Comparison of ENCODE assay signal across 29 mouse cellular contexts in genomic region chr6:66986063-66986462, GRCm38 (mm10).
"Had no signal": no experiment of that assay in that cellular context is flagged by ENCODE, and none has a peak within 500 bp of the region (broad histone marks: within the 10 kb centered on the region; RNA-seq: fewer than 3 reads in every experiment).

No protein-coding gene starts in this region.

- H3K36me3 ChIP-seq: heart, embryonic 13.5 days; heart, embryonic 15.5 days; hindbrain, embryonic 10.5 days; hindbrain, embryonic 12.5 days; intestine, embryonic 15.5 days; kidney, embryonic 15.5 days; limb, embryonic 13.5 days; limb, embryonic 15.5 days; liver, embryonic 13.5 days; liver, embryonic 15.5 days had no signal

- ATAC-seq: hindbrain, embryonic 16.5 days; inflammation-experienced regulatory T-cells, adult 6 months; intestine, embryonic 15.5 days; intestine, postnatal 0 days had no signal

- H3K4me2 ChIP-seq: heart, embryonic 11.5 days; heart, embryonic 13.5 days; heart, embryonic 15.5 days; hindbrain, embryonic 12.5 days; hindbrain, embryonic 14.5 days; intestine, embryonic 15.5 days; kidney, embryonic 15.5 days; limb, embryonic 13.5 days; limb, embryonic 15.5 days; liver, embryonic 13.5 days; liver, embryonic 15.5 days had no signal

- DNase-seq: gastrocnemius, adult 2 months; gastrocnemius, postnatal 10 days; gastrocnemius, postnatal 25 days; heart, adult 2 months; heart, postnatal 14 days; heart, postnatal 4 days; kidney, adult 18-20 months; kidney, adult 8-10 months; kidney, postnatal 14 days; kidney, postnatal 36 days; layer of hippocampus, adult 9-11 months; layer of hippocampus, postnatal 36 days; left cerebral cortex, postnatal 4 days; liver, embryonic 13.5 days had no signal

- H3K4me1 ChIP-seq: hindbrain, embryonic 12.5 days had no signal

- H3K9ac ChIP-seq: heart, embryonic 13.5 days; heart, embryonic 15.5 days; hindbrain, embryonic 12.5 days; hindbrain, embryonic 14.5 days; intestine, embryonic 15.5 days; kidney, embryonic 15.5 days; limb, embryonic 13.5 days; limb, embryonic 15.5 days; liver, embryonic 13.5 days; liver, embryonic 15.5 days had no signal

- H3K4me3 ChIP-seq: gastrocnemius, adult 2 months; heart, adult 2 months; heart, embryonic 13.5 days; heart, embryonic 15.5 days; hindbrain, embryonic 10.5 days; hindbrain, embryonic 12.5 days; intestine, embryonic 15.5 days; kidney, embryonic 15.5 days; limb, embryonic 13.5 days; limb, embryonic 15.5 days; liver, embryonic 13.5 days; liver, embryonic 15.5 days had no signal

- H3K27me3 ChIP-seq: heart, embryonic 13.5 days; heart, embryonic 15.5 days; hindbrain, embryonic 12.5 days; intestine, embryonic 15.5 days; kidney, embryonic 15.5 days; limb, embryonic 13.5 days; limb, embryonic 15.5 days; liver, embryonic 13.5 days; liver, embryonic 15.5 days had no signal

- H3K9me3 ChIP-seq: heart, embryonic 13.5 days; heart, embryonic 15.5 days; hindbrain, embryonic 10.5 days; hindbrain, embryonic 12.5 days; intestine, embryonic 15.5 days; kidney, embryonic 15.5 days; limb, embryonic 13.5 days; limb, embryonic 15.5 days; liver, embryonic 13.5 days; liver, embryonic 15.5 days had no signal

- H3K27ac ChIP-seq: gastrocnemius, adult 2 months; heart, adult 2 months; heart, embryonic 13.5 days; heart, embryonic 15.5 days; hindbrain, embryonic 10.5 days; hindbrain, embryonic 12.5 days; hindbrain, embryonic 14.5 days; intestine, embryonic 15.5 days; kidney, embryonic 15.5 days; kidney, postnatal 0 days; limb, embryonic 13.5 days; limb, embryonic 15.5 days had no signal
